Mouse (Mus musculus) forebrain, embryonic 12.5 days (tissue): ENCODE data around the gene Tnip1. TPM values are rescaled to one million over a fixed set of nuclear protein-coding genes. Genes with fewer than 3 reads are reported as not detected.

Experiments used
- ATAC-seq: fragments of 200-750 bp; cut with Nextera tagmentation; 2 replicates; pipeline ENCODE4 v1.8.0; 2017; ENCODE audit warnings: moderate TSS enrichment; ENCODE audit not compliant: low FRiP score
- H3K27ac ChIP-seq: fragments of 300-500 bp; sonication (generic); 2 replicates; pipeline ENCODE4 v1.5.1; 2016; ENCODE audit warnings: mild to moderate bottlenecking
- H3K27me3 ChIP-seq: fragments of 300-500 bp; sonication (generic); 2 replicates; pipeline ENCODE4 v1.6.1; 2016; ENCODE audit warnings: mild to moderate bottlenecking
- H3K36me3 ChIP-seq: fragments of 300-500 bp; sonication (generic); replicated peaks from 2 replicates; pipeline ENCODE4 v1.6.1; 2016; ENCODE audit warnings: mild to moderate bottlenecking
- H3K4me1 ChIP-seq: fragments of 300-500 bp; sonication (generic); 2 replicates; pipeline ENCODE4 v1.6.1; 2016
- H3K4me2 ChIP-seq: fragments of 300-500 bp; sonication (generic); 2 replicates; pipeline ENCODE4 v1.6.1; 2016; ENCODE audit warnings: mild to moderate bottlenecking, moderate library complexity
- H3K4me3 ChIP-seq: fragments of 300-500 bp; sonication (generic); replicated peaks from 2 replicates; pipeline ENCODE4 v1.5.1; 2016; ENCODE audit warnings: mild to moderate bottlenecking
- H3K9ac ChIP-seq: fragments of 300-500 bp; sonication (generic); 2 replicates; pipeline ENCODE4 v1.6.1; 2016; ENCODE audit warnings: mild to moderate bottlenecking
- H3K9me3 ChIP-seq: fragments of 300-500 bp; sonication (generic); 2 replicates; pipeline ENCODE4 v1.6.1; 2016
- WGBS: fragments of 180-500 bp; shearing (Covaris S2); methylation state at CpG from one replicate; pipeline ENCODE4 v1.1.7; 2016; 5-methylcytosine and 5-hydroxymethylcytosine counted together
- polyA plus RNA-seq: library from polyadenylated mRNA; unstranded; fragments of >200 nt; fragmentation: Nextera tagmentation; extraction: Ambion mirVana; gene quantifications from 2 replicates; pipeline ENCODE4 v1.2.1, GENCODE M21; 2016

Gene Tnip1
- polyA plus RNA-seq, 1 experiment from 2014 or later = 12.1 TPM

GRCm38 (mm10) chr11:54928886-54929285, 33.8 kb downstream of the Tnip1 start:
- no peak overlapping the region for H3K4me2 ChIP-seq
- H3K9ac ChIP-seq = no peak overlapping the region
- no peak overlapping the region for H3K27ac ChIP-seq
- 87% methylated on average over 7 of the region's 7 CpGs for WGBS
- H3K36me3 ChIP-seq = peaks cover 10% of the 10 kb centered on the region
- no peak for ATAC-seq
- no peaks in the 10 kb centered on the region for H3K27me3 ChIP-seq
- no peaks in the 10 kb centered on the region for H3K9me3 ChIP-seq
- no peaks in the 10 kb centered on the region for H3K4me1 ChIP-seq
- H3K4me3 ChIP-seq = no peak overlapping the region

- Histone ChIP-seq H3K9ac (no peak overlapping the region), H3K4me3 (no peak overlapping the region), H3K36me3 (peaks cover 10% of the 10 kb centered on the region), H3K4me2 (no peak overlapping the region), H3K27ac (no peak overlapping the region), H3K4me1 (no peaks in the 10 kb centered on the region), H3K9me3 (no peaks in the 10 kb centered on the region), H3K27me3 (no peaks in the 10 kb centered on the region)
- ATAC-seq = no peak
- 87% methylated on average over 3 of the region's 3 CpGs for WGBS
Measured at GRCm38 (mm10) chr11:54928219-54928618, 34.5 kb downstream of the Tnip1 start.

- whole genome bisulfite sequencing = 84% methylated on average over 14 of the region's 14 CpGs
- Histone ChIP-seq H3K36me3 (peaks cover 14% of the 10 kb centered on the region), H3K27me3 (no peaks in the 10 kb centered on the region), H3K9ac (no peak overlapping the region), H3K27ac (no peak overlapping the region), H3K4me1 (no peaks in the 10 kb centered on the region), H3K4me3 (no peak overlapping the region), H3K9me3 (no peaks in the 10 kb centered on the region), H3K4me2 (no peak overlapping the region)
- ATAC-seq = no peak
Measured at GRCm38 (mm10) chr11:54927346-54928140, 35.2 kb downstream of the Tnip1 start.

DNA sequence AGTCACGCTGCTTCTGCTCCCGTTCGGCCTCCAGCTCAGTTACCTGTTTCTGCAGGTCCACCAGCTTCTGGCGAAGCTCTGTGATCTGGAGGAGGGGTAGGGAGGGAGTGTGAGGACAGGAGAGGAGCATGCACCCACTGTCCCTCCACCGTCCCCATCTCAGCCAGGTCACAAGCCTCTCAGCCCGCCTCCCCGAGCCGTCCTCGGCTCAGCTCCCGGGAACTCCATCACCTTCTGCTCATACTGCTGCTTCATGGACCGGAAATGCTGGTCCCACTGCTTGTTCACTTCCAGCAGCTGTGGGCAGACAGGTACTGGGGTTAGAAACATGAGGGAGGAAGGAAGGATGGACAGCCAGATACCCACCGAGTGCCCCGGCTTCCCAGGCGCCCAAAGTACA, 38.6 kb downstream of the Tnip1 start:
- WGBS = 92% methylated on average over 14 of the region's 14 CpGs

GRCm38 (mm10) chr11:54922488-54922887, 40.2 kb downstream of the Tnip1 start:
- H3K36me3 ChIP-seq = peaks cover 27% of the 10 kb centered on the region
- no peaks in the 10 kb centered on the region for H3K27me3 ChIP-seq
- 89% methylated on average over 3 of the region's 3 CpGs for WGBS
- H3K9ac ChIP-seq = no peak overlapping the region
- no peak for ATAC-seq
- no peak overlapping the region for H3K27ac ChIP-seq
- H3K4me2 ChIP-seq = no peak overlapping the region
- H3K4me1 ChIP-seq = no peaks in the 10 kb centered on the region
- no peaks in the 10 kb centered on the region for H3K9me3 ChIP-seq
- no peak overlapping the region for H3K4me3 ChIP-seq

More for the DNA sequence above, 38.6 kb downstream of the Tnip1 start:
- no peaks in the 10 kb centered on the region for H3K4me1 ChIP-seq
- H3K27me3 ChIP-seq = no peaks in the 10 kb centered on the region
- ATAC-seq = no peak
- no peaks in the 10 kb centered on the region for H3K9me3 ChIP-seq
- peaks cover 18% of the 10 kb centered on the region for H3K36me3 ChIP-seq
- no peak overlapping the region for H3K9ac ChIP-seq
- no peak overlapping the region for H3K27ac ChIP-seq
- H3K4me3 ChIP-seq = no peak overlapping the region
- H3K4me2 ChIP-seq = no peak overlapping the region

DNA sequence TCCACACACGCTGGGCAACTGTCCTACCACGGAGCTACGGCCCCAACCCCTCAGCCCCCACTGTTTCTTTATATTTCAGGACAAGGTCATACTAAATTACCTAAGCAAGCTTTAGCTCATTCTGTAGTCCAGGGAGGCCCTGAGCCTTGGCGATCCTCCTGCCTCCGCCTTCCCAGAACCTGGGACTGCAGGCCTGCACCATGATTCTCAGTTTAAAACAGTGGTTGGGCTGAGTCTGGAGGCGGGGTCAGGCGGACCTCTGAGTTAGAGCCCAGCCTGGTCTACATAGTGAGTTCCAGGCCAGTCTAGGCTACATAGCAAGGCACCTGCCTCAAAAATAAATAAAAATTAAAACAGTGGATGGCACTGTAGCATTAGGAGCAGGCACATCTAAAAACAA, 40.9 kb downstream of the Tnip1 start:
- Histone ChIP-seq H3K4me2 (no peak overlapping the region), H3K27ac (no peak overlapping the region), H3K9me3 (no peaks in the 10 kb centered on the region), H3K36me3 (peaks cover 34% of the 10 kb centered on the region), H3K4me3 (no peak overlapping the region), H3K9ac (no peak overlapping the region), H3K4me1 (no peaks in the 10 kb centered on the region), H3K27me3 (no peaks in the 10 kb centered on the region)
- 59% methylated on average over 7 of the region's 7 CpGs for WGBS
- no peak for ATAC-seq

DNA sequence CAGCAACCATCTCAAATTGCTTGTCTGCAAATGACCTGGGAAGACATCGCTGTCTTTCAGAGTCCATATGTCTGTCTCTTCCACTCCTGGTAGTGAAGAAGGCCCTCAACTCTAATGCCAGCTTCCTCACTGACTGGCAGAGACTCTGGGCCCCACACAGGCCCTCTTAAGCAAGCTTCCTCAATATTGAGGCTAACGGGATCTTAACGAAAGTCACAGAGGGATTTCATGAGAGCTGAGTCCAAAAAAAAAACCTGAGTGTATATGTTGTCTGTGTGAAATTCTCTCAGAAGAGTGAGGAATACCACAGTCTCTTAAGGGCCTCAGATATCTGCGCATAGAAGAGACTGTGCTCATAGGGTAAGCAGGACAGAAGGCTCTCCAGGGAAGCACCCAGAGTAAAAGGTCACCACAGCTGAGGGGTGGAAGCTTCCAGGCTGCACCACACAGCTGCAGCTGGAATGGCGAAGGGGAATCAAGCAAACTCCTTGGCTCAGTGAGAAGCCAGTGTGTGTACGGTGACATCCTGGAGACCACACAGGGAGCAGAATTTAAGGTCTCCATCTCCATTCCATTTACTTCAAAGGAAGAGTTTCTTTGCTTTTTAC, 41.6 kb downstream of the Tnip1 start:
- no peak overlapping the region for H3K9ac ChIP-seq
- no peak for ATAC-seq
- 87% methylated on average over 6 of the region's 6 CpGs for WGBS
- no peak overlapping the region for H3K27ac ChIP-seq
- no peak overlapping the region for H3K4me3 ChIP-seq
- H3K9me3 ChIP-seq = no peaks in the 10 kb centered on the region
- no peaks in the 10 kb centered on the region for H3K27me3 ChIP-seq
- H3K36me3 ChIP-seq = peaks cover 36% of the 10 kb centered on the region
- H3K4me1 ChIP-seq = no peaks in the 10 kb centered on the region
- no peak overlapping the region for H3K4me2 ChIP-seq

DNA sequence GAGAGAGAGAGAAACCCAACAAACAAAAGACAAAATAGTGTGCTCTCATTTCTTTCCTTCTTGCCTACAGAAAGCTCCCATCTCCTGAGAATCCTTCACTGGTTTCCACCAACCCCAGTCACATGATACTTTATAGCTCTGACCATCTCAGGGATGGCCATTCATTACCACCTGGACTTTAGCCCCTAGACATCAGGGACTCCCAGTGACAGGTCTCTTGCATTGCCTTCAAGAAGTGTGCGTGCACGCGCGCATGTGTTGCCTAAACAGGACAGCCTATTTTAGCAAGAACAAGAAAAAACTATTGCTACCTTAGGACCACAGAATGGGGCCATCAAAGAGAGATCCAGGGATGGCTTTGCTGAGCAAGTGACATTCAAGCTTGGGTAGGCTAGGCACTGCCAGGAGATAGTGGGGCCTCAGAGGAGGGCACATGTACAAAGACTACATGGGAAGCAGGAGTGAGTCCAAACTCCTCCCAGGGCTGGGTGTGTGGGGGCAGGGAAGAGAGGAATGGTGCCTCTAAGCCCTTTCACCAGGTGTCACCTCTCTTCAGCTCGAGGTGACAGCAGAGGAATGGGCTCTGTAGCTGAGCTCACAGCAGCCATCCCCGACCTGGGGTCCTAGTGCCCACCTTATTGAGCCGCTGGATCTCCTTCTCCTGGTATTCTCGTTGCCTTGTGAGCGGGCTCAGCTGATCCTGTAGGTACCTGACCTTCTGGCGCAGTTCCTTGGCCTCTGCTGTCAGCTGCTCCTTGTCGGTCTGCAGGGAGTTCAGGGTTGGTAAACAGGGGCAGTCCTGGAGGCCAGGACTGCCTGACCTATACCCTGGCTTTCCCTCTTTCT, 42.4 kb downstream of the Tnip1 start:
- Histone ChIP-seq H3K27me3 (no peaks in the 10 kb centered on the region), H3K36me3 (peaks cover 34% of the 10 kb centered on the region), H3K9me3 (no peaks in the 10 kb centered on the region), H3K4me2 (no peak overlapping the region), H3K4me3 (no peak overlapping the region), H3K9ac (no peak overlapping the region), H3K27ac (no peak overlapping the region), H3K4me1 (no peaks in the 10 kb centered on the region)
- ATAC-seq = no peak
- 79% methylated on average over 11 of the region's 11 CpGs for WGBS

DNA sequence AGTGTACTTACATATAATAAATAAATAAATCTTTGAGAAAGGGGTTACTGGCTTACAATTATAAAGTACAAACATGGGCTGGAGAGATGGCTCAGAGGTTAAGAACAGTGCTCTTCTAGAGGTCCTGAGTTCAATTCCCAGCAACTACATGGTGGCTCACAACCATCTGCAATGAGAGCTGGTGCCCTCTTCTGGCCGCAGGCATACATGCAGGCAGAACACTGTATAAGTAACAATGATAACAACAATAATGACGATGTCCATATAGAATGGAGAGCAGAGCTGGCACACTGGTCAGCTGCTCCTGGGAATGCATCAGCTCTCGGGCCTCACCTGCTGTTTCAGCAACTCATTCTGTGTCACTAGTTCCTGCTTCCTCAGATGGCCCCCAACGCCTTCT, 44.4 kb downstream of the Tnip1 start:
- H3K4me2 ChIP-seq = no peak overlapping the region
- no peak overlapping the region for H3K4me3 ChIP-seq
- no peaks in the 10 kb centered on the region for H3K4me1 ChIP-seq
- H3K27ac ChIP-seq = no peak overlapping the region
- ATAC-seq = no peak
- H3K36me3 ChIP-seq = peaks cover 40% of the 10 kb centered on the region
- WGBS = 86% methylated on average over 4 of the region's 4 CpGs
- H3K27me3 ChIP-seq = no peaks in the 10 kb centered on the region
- H3K9me3 ChIP-seq = no peaks in the 10 kb centered on the region
- no peak overlapping the region for H3K9ac ChIP-seq

DNA sequence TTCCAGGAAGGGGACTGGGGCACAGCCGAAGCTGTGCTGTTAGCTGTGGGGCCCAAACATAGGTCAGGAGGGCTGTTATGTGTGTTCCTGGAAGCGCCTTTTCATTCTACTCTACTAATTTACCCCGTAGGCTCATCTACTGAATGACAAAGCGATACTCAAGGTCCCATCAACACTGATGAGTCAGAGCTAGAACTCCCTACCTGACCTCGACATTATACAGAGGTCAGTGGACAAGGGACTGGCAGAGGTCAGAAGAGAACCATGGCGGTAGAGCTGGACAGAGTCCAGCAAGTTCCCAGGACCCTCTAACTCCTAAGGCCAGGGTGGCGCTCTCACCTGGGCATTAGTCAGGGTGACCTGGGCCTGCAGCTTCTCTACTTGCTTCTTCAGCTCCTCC, 45.3 kb downstream of the Tnip1 start:
- Histone ChIP-seq H3K36me3 (peaks cover 35% of the 10 kb centered on the region), H3K4me3 (no peak overlapping the region), H3K27ac (no peak overlapping the region), H3K27me3 (no peaks in the 10 kb centered on the region), H3K4me1 (no peaks in the 10 kb centered on the region), H3K9ac (no peak overlapping the region), H3K4me2 (no peak overlapping the region), H3K9me3 (no peaks in the 10 kb centered on the region)
- no peak for ATAC-seq
- 92% methylated on average over 7 of the region's 7 CpGs for WGBS

DNA sequence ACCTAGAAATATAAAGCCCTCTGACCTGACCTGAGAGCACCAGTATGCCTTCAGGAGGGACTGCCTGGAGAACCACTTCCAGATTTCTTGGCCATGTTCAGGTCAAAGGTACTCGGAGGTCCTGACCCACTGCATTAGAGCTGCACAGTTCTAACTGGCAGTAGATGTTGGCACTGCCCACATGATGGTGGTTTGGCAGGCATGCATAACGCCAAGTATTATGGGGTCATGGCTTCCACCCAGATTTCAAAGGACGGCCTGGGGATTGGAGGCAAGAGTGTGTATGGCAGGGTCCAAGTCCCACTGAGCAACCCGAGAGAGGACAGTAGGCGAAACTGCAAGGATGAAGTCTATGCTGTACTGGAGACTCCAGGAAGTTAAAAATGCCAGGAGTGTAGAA, 48.9 kb downstream of the Tnip1 start:
- H3K4me3 ChIP-seq = no peak overlapping the region
- no peak overlapping the region for H3K27ac ChIP-seq
- no peak overlapping the region for H3K4me2 ChIP-seq
- peaks cover 37% of the 10 kb centered on the region for H3K36me3 ChIP-seq
- H3K27me3 ChIP-seq = no peaks in the 10 kb centered on the region
- WGBS = 95% methylated on average over 5 of the region's 5 CpGs
- H3K4me1 ChIP-seq = no peaks in the 10 kb centered on the region
- no peak for ATAC-seq
- H3K9ac ChIP-seq = no peak overlapping the region
- H3K9me3 ChIP-seq = no peaks in the 10 kb centered on the region

GRCm38 (mm10) chr11:54912503-54913316, 50.0 kb downstream of the Tnip1 start:
- H3K27ac ChIP-seq = no peak overlapping the region
- peaks cover 27% of the 10 kb centered on the region for H3K36me3 ChIP-seq
- H3K9ac ChIP-seq = no peak overlapping the region
- ATAC-seq = no peak
- WGBS = 87% methylated on average over 9 of the region's 9 CpGs
- no peaks in the 10 kb centered on the region for H3K9me3 ChIP-seq
- H3K4me3 ChIP-seq = no peak overlapping the region
- H3K27me3 ChIP-seq = no peaks in the 10 kb centered on the region
- no peaks in the 10 kb centered on the region for H3K4me1 ChIP-seq
- H3K4me2 ChIP-seq = no peak overlapping the region
